Mouse (Mus musculus) brain, embryonic 14.5 days (tissue): ENCODE measurements around the gene Gm15056.

ENCODE experiments used
- CTCF ChIP-seq: fragments of 200-500 bp; IDR thresholded peaks from 2 replicates; pipeline ENCODE4 v1.5.1; 2012; ENCODE audit warnings: inconsistent platforms, mild to moderate bottlenecking, moderate library complexity, borderline replicate concordance; ENCODE audit not compliant: insufficient read depth, insufficient read length; ENCODE audit errors: extremely low read depth
- POLR2A ChIP-seq: fragments of 200-500 bp; IDR thresholded peaks from 2 replicates; pipeline ENCODE4 v1.6.1; 2012; ENCODE audit warnings: mild to moderate bottlenecking, inconsistent platforms, borderline replicate concordance; ENCODE audit not compliant: poor library complexity, insufficient read depth, insufficient read length, severe bottlenecking; ENCODE audit errors: extremely low read depth

GRCm38 (mm10) chr8:20921971-20922370, 19.5 kb upstream of the Gm15056 start, which contains the start of gene Gm6040:
- TF ChIP-seq CTCF: no peak
- no peak for TF ChIP-seq POLR2A
